In the genomic region with DNA sequence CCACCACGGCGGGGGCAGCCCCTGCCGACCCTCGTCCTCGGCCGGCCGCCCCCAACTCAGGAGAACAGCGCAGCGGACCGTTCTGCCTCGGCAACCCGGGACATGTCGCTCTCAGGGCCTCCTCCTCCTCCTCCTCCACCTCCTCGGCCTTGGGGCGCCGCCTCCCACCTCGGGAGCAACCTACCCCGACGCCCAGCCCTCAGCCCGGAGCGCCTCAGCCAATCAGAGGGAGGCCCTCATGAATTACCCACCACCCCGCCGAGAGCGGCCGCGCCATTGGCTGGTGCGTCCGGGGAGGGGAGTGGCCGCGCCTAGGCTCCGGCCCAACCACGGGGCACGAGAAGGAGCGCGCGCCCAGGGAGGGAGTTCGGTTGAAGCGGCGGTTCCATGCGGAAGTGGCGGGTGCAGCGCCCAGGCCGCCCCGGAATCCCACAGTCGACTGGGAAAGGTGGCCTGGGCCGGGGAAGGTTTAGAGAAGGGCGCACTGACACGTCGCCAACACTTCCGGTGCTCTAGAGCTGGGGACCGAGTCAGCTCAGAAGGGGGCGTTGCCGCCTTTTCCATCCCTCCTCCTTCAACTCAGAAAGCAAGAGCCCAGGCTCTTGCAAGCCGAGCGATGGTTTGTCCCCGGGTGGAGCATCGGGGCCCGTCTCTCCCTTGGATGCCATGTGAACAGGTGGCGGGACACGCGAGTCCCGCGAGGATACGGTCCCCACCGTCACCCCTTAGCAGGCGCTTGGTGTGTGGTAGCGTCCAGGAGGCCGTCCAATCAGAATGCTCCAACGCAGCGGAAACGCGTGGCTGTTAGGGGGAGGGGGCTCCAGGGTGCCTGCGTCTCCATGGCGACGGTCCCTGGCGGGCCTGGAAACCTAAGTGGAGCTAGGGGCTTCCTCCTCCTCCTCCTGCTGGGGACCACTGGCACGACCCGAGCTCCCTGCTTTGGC, we compare ENCODE assay signal across 8 mouse cellular contexts. TPM values are rescaled to one million over a fixed set of nuclear protein-coding genes. Genes with fewer than 3 reads are reported as not detected.
A peak's percentile ranks its signal among the peaks of the same experiment; 100 is the strongest.
DNase-seq lines count a peak whose midpoint lies in the region; ATAC-seq lines count a peak whose summit lies in the region.

A gene (minus strand): TSS at position 140 of the 944 bp plus-strand sequence.

- no peaks in the 10 kb centered on the region for H3K27me3 ChIP-seq in hindbrain, embryonic 13.5 days

- H3K27ac ChIP-seq in hindbrain, embryonic 13.5 days, result peak within 1 kb of the TSS; percentile 98

- H3K4me1 ChIP-seq in hindbrain, embryonic 13.5 days (replicated peaks), result peaks cover 56% of the 10 kb centered on the region

- peak within 1 kb of the TSS; percentile 94 for H3K4me2 ChIP-seq in hindbrain, embryonic 13.5 days

- ATAC-seq in hindbrain, embryonic 13.5 days (ENCODE audit: low FRiP score), result peak; percentile 98

- DNase-seq in NIH3T3 (ENCODE audit: low read depth), result peak; percentile 99
- DNase-seq in cerebellum, postnatal 10 days, result peak; percentile 99
- peak; percentile 98 for DNase-seq in frontal cortex, postnatal 14 days (ENCODE audit: low spot score in 2 of 2)
- peak; percentile 92 to 99 for DNase-seq in layer of hippocampus, postnatal 25 days (ENCODE audit: extremely low spot score in 1 of 2, low spot score in 1 of 2)
- peak; percentile 99 for DNase-seq in lung, postnatal 25 days (ENCODE audit: low spot score)
- DNase-seq in retina, embryonic 14.5 days (ENCODE audit: low spot score), result peak; percentile 98
- DNase-seq in thymus, postnatal 4 days, result peak; percentile 97

- H3K36me3 ChIP-seq in hindbrain, embryonic 13.5 days, result no peaks in the 10 kb centered on the region

- H3K4me3 ChIP-seq in hindbrain, embryonic 13.5 days, result peak within 1 kb of the TSS; percentile 95

- no peaks in the 10 kb centered on the region for H3K9me3 ChIP-seq in hindbrain, embryonic 13.5 days

- peak within 1 kb of the TSS; percentile 96 for H3K9ac ChIP-seq in hindbrain, embryonic 13.5 days

- under 1% methylated on average over 58 of the region's 78 CpGs for WGBS in hindbrain, embryonic 13.5 days

RNA-seq across cellular contexts. Expression of the gene that starts here (rescaled TPM):
- polyA plus RNA-seq in hindbrain, embryonic 13.5 days (2015; fragmentation: Nextera tagmentation; extraction: Ambion mirVana), result 22.3 and 27.2 TPM in 2 replicates
- total RNA-seq in layer of hippocampus, postnatal 25 days (2021), result 10 to 100 TPM; 75.6 to 86.5 TPM

Comparison
In these comparisons a context has a peak if more than half of its experiments do, and no peak if none do; other contexts are left out.
1. Peak in every context shown above with its lines: DNase-seq, ATAC-seq, H3K4me3 ChIP-seq and H3K27ac ChIP-seq.